Mouse (Mus musculus) lung, postnatal 0 days (tissue): Measurements from ENCODE around the gene Pdzd8.

Experiments used
- CTCF ChIP-seq: IDR thresholded peaks from 2 replicates; pipeline ENCODE4 v1.5.1; 2016; ENCODE audit warnings: antibody characterized with exemption, mild to moderate bottlenecking
- EP300 ChIP-seq: IDR thresholded peaks from 2 replicates; pipeline ENCODE4 v1.6.1; 2016; ENCODE audit warnings: antibody characterized with exemption, mild to moderate bottlenecking, control low read depth

GRCm38 (mm10) chr19:59330816-59331225, 14.8 kb downstream of the Pdzd8 start:
- TF ChIP-seq CTCF, result no peak
- TF ChIP-seq EP300, result no peak
